Mouse (Mus musculus): ENCODE measurements at regions not wholly inside any gene's neighbourhood (a gene's known extent, or its start where the extent isn't known, plus 50 kb on each side); places are given as distances from the start of the nearest gene placed in this dataset.

DNA sequence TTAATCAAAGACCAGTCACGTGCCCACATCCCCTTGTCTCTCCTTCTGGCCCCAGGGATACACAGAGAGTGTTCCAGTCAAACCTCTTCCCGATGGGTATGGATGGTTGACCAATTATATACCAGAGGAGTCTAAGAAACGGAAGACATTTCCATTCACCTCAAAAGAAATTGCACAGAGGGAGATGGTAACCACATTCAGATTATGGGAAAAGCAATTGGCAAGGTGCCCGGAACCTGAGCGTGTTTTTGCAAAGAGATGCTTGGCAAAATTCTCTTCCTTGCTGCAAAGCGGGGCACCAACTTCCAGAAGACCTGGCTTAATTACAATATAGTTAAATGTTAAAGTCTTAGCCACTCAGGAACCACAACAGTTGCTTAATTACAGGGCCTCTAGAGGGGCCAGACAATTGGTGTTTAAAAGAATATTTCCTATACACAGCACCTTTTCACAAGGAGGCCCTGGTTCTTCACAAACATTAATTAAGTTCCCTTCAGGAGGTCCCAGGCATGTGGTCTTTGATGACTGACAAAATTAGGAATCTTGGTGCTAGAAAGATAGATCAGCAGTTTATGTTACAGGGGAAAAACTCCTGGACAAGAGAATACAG, 59.1 kb upstream of the Hs6st1 start:
- TF ChIP-seq POLR2A (IDR thresholded peaks at IDR 0.05; ENCODE audit: low read depth, low read length): no peak
- no peak for TF ChIP-seq CTCF (IDR thresholded peaks at IDR 0.05; ENCODE audit: extremely low read depth, insufficient read depth, insufficient read length, insufficient replicate concordance)
